Mouse (Mus musculus) heart, embryonic 16.5 days (tissue): ENCODE results near the gene Bcl2l14. TPM values are rescaled to one million over a fixed set of nuclear protein-coding genes. Genes with fewer than 3 reads are reported as not detected.

Source experiments
- ATAC-seq: fragments of 200-750 bp; cut with Nextera tagmentation; replicated peaks from 2 replicates; pipeline ENCODE4 v1.8.0; 2017; ENCODE audit warnings: moderate number of reproducible peaks; ENCODE audit not compliant: insufficient read depth, low FRiP score; ENCODE audit errors: extremely low read depth
- H3K27ac ChIP-seq: fragments of 300-500 bp; sonication (generic); 2 replicates; pipeline ENCODE4 v1.5.1; 2014; ENCODE audit warnings: mild to moderate bottlenecking, low read length, control low read depth, moderate library complexity
- H3K27me3 ChIP-seq: fragments of 300-500 bp; sonication (generic); 2 replicates; pipeline ENCODE4 v1.6.1; 2014; ENCODE audit warnings: low read length, mixed read lengths; ENCODE audit not compliant: control insufficient read depth, insufficient read depth
- H3K36me3 ChIP-seq: fragments of 300-500 bp; sonication (generic); 2 replicates; pipeline ENCODE4 v1.6.1; 2014; ENCODE audit not compliant: control insufficient read depth, insufficient read depth
- H3K4me1 ChIP-seq: fragments of 300-500 bp; sonication (generic); 2 replicates; pipeline ENCODE4 v1.6.1; 2014; ENCODE audit warnings: low read length, mixed read lengths; ENCODE audit not compliant: control insufficient read depth, insufficient read depth
- H3K4me2 ChIP-seq: fragments of 300-500 bp; sonication (generic); 2 replicates; pipeline ENCODE4 v1.6.1; 2014; ENCODE audit warnings: low read depth, mild to moderate bottlenecking, control low read depth, low read length
- H3K4me3 ChIP-seq: fragments of 300-500 bp; sonication (generic); 2 replicates; pipeline ENCODE4 v1.5.1; 2014; ENCODE audit warnings: mild to moderate bottlenecking, control low read depth, low read length
- H3K9ac ChIP-seq: fragments of 300-500 bp; sonication (generic); 2 replicates; pipeline ENCODE4 v1.6.1; 2014; ENCODE audit warnings: low read length, control low read depth
- H3K9me3 ChIP-seq: fragments of 300-500 bp; sonication (generic); replicated peaks from 2 replicates; pipeline ENCODE4 v1.6.1; 2016; ENCODE audit warnings: low read length; ENCODE audit not compliant: control insufficient read depth
- WGBS: fragments of 180-500 bp; shearing (Covaris S2); extraction: QIAGEN DNeasy Blood & Tissue Kit; methylation state at CpG from one replicate; pipeline ENCODE4 v1.1.7; 2014; 5-methylcytosine and 5-hydroxymethylcytosine counted together
- polyA plus RNA-seq: library from polyadenylated mRNA; unstranded; fragments of >200 nt; fragmentation: Nextera tagmentation; extraction: Ambion mirVana; gene quantifications from 2 replicates; pipeline ENCODE4 v1.2.1, GENCODE M21; 2015

Bcl2l14 gene
- polyA plus RNA-seq, 1 experiment from 2014 or later, result 5.2 TPM

DNA sequence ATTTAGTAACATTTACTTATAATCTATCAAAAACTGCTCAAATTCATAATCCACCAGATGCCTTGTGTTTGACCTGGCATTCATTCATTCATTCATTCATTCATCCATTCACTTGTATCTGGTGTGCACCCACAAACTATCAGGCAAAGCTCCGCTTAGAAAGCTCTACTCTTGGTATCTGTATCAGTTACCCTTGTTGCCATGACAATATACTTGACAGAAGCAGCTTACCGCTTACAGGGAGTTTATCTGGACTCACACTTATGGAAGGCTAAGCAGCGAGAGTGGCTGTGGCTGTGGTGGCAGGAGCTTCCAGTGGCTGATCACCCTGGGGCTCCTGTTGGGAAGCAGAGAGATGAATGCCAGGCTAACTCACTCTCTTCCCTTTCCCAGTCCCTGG is 21.8 kb downstream of the Bcl2l14 start:
- no peak overlapping the region for H3K9ac ChIP-seq
- ATAC-seq, result no peak
- H3K4me2 ChIP-seq, result no peak overlapping the region
- no peaks in the 10 kb centered on the region for H3K36me3 ChIP-seq
- WGBS, result 17% methylated on average over 3 of the region's 3 CpGs
- H3K27ac ChIP-seq, result no peak overlapping the region
- H3K9me3 ChIP-seq, result no peaks in the 10 kb centered on the region
- no peak overlapping the region for H3K4me3 ChIP-seq
- H3K27me3 ChIP-seq, result no peaks in the 10 kb centered on the region
- H3K4me1 ChIP-seq, result no peaks in the 10 kb centered on the region

DNA sequence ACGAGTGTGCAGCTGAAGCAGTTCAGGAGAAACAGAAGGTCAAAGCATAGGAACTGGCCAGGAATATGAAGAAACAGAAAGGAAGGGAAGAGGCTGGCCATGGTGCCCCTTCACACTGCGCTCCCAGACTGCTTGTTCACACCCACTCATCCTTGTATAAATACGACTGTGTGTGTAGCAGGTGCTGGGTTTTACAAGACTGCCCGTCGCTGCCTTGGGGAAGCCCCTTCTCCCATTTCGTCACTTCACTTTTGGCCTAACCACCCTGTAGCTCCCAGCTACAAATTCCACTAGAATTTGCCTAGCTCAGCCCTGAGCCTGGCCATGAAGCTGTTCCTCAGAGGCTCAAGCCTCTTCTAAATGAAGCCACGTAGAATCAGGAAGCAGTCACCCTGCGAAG is 24.3 kb downstream of the Bcl2l14 start:
- Histone ChIP-seq H3K9ac (no peak overlapping the region), H3K27ac (no peak overlapping the region), H3K4me1 (no peaks in the 10 kb centered on the region), H3K27me3 (no peaks in the 10 kb centered on the region), H3K9me3 (no peaks in the 10 kb centered on the region), H3K36me3 (no peaks in the 10 kb centered on the region), H3K4me2 (no peak overlapping the region), H3K4me3 (no peak overlapping the region)
- 63% methylated on average over 8 of the region's 8 CpGs for whole genome bisulfite sequencing
- ATAC-seq, result no peak

- H3K9me3 ChIP-seq, result no peaks in the 10 kb centered on the region
- no peak overlapping the region for H3K4me2 ChIP-seq
- no peaks in the 10 kb centered on the region for H3K27me3 ChIP-seq
- 79% methylated on average over 6 of the region's 6 CpGs for WGBS
- H3K4me1 ChIP-seq, result no peaks in the 10 kb centered on the region
- H3K36me3 ChIP-seq, result no peaks in the 10 kb centered on the region
- no peak overlapping the region for H3K9ac ChIP-seq
- ATAC-seq, result no peak
- no peak overlapping the region for H3K4me3 ChIP-seq
- no peak overlapping the region for H3K27ac ChIP-seq
These were observed 25.8 kb downstream of the Bcl2l14 start for GRCm38 (mm10) chr6:134421921-134422320.

DNA sequence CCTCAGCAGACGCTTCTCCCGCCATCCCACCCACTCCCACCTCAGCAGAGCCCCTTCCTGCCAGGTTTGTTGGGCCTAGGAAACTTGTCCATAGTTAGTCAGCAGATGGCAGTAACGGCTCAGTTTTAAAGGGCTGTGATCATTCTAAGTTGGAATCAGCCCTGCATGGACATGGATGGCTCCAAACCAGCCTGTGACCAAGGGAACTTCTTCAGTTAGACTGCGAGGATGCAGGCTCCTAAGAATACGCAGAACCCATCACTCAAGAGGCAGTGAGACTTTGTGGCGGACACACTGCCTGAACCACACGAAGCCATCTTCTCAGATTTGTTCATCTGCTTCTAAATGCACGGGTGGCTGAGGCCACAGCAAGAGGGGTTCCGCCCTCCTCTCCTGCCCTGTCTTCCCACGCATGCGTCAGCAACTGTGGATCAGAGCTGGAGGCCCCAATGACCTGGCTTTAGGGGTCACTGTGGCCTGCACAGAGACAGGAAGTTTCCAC is 29.1 kb downstream of the Bcl2l14 start:
- no peaks in the 10 kb centered on the region for H3K36me3 ChIP-seq
- no peaks in the 10 kb centered on the region for H3K27me3 ChIP-seq
- no peaks in the 10 kb centered on the region for H3K9me3 ChIP-seq
- WGBS, result 26% methylated on average over 11 of the region's 11 CpGs
- no peaks in the 10 kb centered on the region for H3K4me1 ChIP-seq
- no peak overlapping the region for H3K4me3 ChIP-seq
- ATAC-seq, result peak; percentile 71
- H3K27ac ChIP-seq, result no peak overlapping the region
- H3K9ac ChIP-seq, result no peak overlapping the region
- H3K4me2 ChIP-seq, result peak overlapping the region; percentile 10; the same call in 1 of the 2 replicates

GRCm38 (mm10) chr6:134427165-134427564 is 31.0 kb downstream of the Bcl2l14 start:
- H3K4me3 ChIP-seq, result no peak overlapping the region
- H3K27ac ChIP-seq, result no peak overlapping the region
- H3K27me3 ChIP-seq, result no peaks in the 10 kb centered on the region
- no peak overlapping the region for H3K9ac ChIP-seq
- no peak for ATAC-seq
- no peaks in the 10 kb centered on the region for H3K9me3 ChIP-seq
- no peaks in the 10 kb centered on the region for H3K4me1 ChIP-seq
- WGBS, result 72% methylated on average over 3 of the region's 3 CpGs
- H3K36me3 ChIP-seq, result no peaks in the 10 kb centered on the region
- H3K4me2 ChIP-seq, result no peak overlapping the region

DNA sequence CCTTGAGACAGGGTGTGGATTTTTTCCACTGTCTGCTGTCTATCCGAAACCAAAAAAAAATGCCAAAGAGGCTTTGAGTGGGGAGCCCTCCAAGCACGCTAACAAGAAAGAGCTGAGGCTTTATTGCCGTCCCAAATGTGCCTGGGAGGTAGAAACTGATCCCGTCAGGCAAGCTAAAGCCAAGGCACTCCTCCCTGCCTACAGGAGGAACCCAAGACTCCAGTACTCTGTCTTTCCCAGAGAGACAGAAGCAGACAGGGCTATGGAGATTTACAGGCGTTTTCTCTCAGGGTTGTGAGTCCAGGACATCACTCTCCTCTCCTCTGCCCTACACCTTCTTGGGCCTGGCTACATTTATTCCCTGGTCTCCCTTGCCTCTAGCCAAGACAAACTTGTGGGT is 32.3 kb downstream of the Bcl2l14 start:
- no peak overlapping the region for H3K27ac ChIP-seq
- WGBS, result 71% methylated on average over 5 of the region's 5 CpGs
- no peaks in the 10 kb centered on the region for H3K4me1 ChIP-seq
- no peaks in the 10 kb centered on the region for H3K27me3 ChIP-seq
- no peak overlapping the region for H3K4me3 ChIP-seq
- H3K9ac ChIP-seq, result no peak overlapping the region
- no peak overlapping the region for H3K4me2 ChIP-seq
- no peak for ATAC-seq
- no peaks in the 10 kb centered on the region for H3K9me3 ChIP-seq
- H3K36me3 ChIP-seq, result no peaks in the 10 kb centered on the region

GRCm38 (mm10) chr6:134430161-134430799 is 34.2 kb downstream of the Bcl2l14 start:
- Histone ChIP-seq H3K4me1 (no peaks in the 10 kb centered on the region), H3K27me3 (no peaks in the 10 kb centered on the region), H3K9ac (no peak overlapping the region), H3K4me3 (no peak overlapping the region), H3K36me3 (no peaks in the 10 kb centered on the region), H3K4me2 (no peak overlapping the region), H3K27ac (no peak overlapping the region), H3K9me3 (no peaks in the 10 kb centered on the region)
- WGBS, result 63% methylated on average over 9 of the region's 9 CpGs
- no peak; the same call in 1 of the 2 replicates for ATAC-seq

- no peak overlapping the region for H3K4me2 ChIP-seq
- no peaks in the 10 kb centered on the region for H3K4me1 ChIP-seq
- H3K4me3 ChIP-seq, result no peak overlapping the region
- H3K36me3 ChIP-seq, result no peaks in the 10 kb centered on the region
- no peaks in the 10 kb centered on the region for H3K9me3 ChIP-seq
- no peak overlapping the region for H3K27ac ChIP-seq
- no peaks in the 10 kb centered on the region for H3K27me3 ChIP-seq
- no peak for ATAC-seq
- H3K9ac ChIP-seq, result no peak overlapping the region
- 57% methylated on average over 4 of the region's 4 CpGs for WGBS
These were observed 35.5 kb downstream of the Bcl2l14 start for GRCm38 (mm10) chr6:134431583-134431982.

GRCm38 (mm10) chr6:134433281-134433680 is 37.2 kb downstream of the Bcl2l14 start:
- Histone ChIP-seq H3K9me3 (no peaks in the 10 kb centered on the region), H3K4me2 (no peak overlapping the region), H3K9ac (no peak overlapping the region), H3K27ac (no peak overlapping the region), H3K4me1 (no peaks in the 10 kb centered on the region), H3K27me3 (no peaks in the 10 kb centered on the region), H3K4me3 (no peak overlapping the region), H3K36me3 (no peaks in the 10 kb centered on the region)
- 83% methylated on average over 3 of the region's 3 CpGs for WGBS
- no peak for ATAC-seq
